Mouse (Mus musculus) neural tube, embryonic 10.5 days (tissue): ENCODE results near the gene Olfr362.
"Not testable (repeated sequence)": the region's sequence is repeated elsewhere in the genome, so short reads cannot be mapped to it uniquely, and the experiment has no call there.

Source experiments
- DNase-seq: peaks from one replicate; pipeline ENCODE4 v3.0.0-alpha.2; 2017; ENCODE audit warnings: low spot score; ENCODE audit errors: extremely low spot score

Olfr362 gene

DNA sequence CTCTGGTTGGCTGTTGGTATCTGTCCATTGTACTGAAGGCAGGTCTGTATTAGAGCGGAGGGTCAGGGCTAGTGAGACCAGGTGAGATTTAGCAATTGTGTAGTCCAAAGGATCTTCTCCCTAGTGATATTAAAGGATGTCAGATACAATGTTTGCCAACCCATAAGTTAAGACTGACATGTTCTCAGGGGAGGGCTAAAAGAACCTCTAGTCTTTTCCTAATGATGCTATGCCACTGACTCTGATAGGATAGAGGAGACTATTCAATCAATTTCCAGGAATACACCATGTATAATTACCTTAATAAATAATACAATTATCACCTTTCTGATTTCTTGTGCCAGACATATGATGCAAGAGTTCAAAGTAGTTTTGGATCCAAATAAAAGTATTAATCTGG, at the start of gene Olfr362:
Gene Olfr362, minus strand, starts transcription at position 101 of the 400 bp plus-strand sequence.
- DNase-seq, result no peak

GRCm38 (mm10) chr2:37139022-37139421, 21.3 kb upstream of the Olfr362 start, which contains the start of gene Olfr364-ps1:
Gene Olfr364-ps1 (plus strand): TSS chr2:37139322.
- no peak for DNase-seq

DNA sequence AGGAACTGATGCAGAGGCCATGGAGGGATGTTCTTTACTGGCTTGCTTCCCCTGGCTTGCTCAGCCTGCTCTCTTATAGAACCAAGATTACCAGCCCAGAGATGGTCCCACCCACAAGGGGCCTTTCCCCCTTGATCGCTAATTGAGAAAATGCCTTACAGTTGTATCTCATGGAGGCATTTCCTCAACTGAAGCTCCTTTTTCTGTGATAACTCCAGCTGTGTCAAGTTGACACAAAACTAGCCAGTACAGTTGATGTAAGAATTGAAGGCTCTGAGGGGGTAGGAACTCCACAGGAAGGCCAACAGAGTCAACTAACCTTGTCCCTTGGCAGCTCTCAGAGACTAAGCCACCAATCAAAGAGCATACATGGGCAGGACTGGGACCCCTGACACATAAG, 28.5 kb downstream of the Olfr362 start, which contains the start of gene Olfr361:
Gene Olfr361, minus strand, starts transcription at position 101 of the 400 bp plus-strand sequence.
- DNase-seq, result not testable (repeated sequence)

DNA sequence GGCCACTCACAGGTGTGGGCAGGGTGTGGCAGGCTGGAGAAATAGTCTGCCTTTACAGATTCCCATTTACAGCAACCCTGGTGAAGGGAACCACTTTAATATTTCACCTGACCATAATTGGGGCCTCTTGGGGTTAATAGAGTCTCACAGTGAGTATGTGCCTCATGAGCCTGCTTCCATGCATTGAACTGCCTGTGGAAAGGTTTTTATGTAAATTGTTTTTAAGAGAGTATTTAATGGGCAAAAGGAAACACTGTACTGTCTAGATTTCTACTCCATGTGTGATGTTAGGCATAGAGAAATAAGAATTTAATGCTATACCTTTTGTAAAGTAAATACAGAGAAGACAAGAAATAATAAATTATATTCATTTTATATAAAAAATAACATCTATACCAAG, 52.3 kb downstream of the Olfr362 start, which contains the start of gene Olfr360:
Gene Olfr360, plus strand, starts transcription at position 301 of the 400 bp plus-strand sequence.
- DNase-seq, result no peak
